24 mouse cellular contexts compared by ENCODE assay signal in the genomic region with DNA sequence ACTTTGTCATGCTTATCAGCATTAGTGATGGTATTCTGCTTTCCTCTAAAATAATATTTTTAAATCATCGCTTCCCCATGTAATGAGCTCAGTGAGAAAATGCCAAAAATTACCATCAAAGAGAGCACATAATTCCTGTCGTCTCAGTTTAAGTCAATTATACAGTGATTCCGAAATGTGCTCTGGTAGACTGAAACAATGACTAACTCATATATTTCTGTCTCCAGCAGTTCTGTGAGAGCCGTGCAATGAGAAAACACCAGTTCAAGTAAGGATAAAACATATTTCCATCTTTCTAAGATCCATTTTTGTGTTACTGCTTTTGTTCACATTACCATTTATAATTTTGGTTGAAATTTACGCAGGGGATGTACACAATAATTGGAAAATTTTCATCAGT.
A peak's percentile ranks its signal among the peaks of the same experiment; 100 is the strongest.
DNase-seq lines count a peak whose midpoint lies in the region; ATAC-seq and TF ChIP-seq lines count a peak whose summit lies in the region.
"Had no signal": no experiment of that assay in that cellular context is flagged by ENCODE, and none has a peak within 500 bp of the region (broad histone marks: within the 10 kb centered on the region; RNA-seq: fewer than 3 reads in every experiment).

No protein-coding gene starts in this region.

- H3K4me1 ChIP-seq in limb, embryonic 10.5 days: no peaks in the 10 kb centered on the region

- H3K4me3 ChIP-seq in left cerebral cortex, adult 2 months: no peak overlapping the region
- H3K4me3 ChIP-seq in limb, embryonic 10.5 days: no peak overlapping the region

- TF ChIP-seq CTCF in left cerebral cortex, adult 2 months (IDR thresholded peaks at IDR 0.05): no peak

- intact Hi-C loops in left cerebral cortex, adult 2 months (cut with DNase I): loop anchor here (10.0 kb wide), 1 partner anchor 207 kb away; no protein-coding TSS in a partner anchor

- peak; percentile 99 for ATAC-seq in frontal cortex, adult (ENCODE audit: low TSS enrichment)
- ATAC-seq in activated CD4-positive, CD25-positive, alpha-beta regulatory T cell, adult 4 months: no peak
- ATAC-seq: CD4-positive, CD25-positive, alpha-beta regulatory T cell, adult 4 months; Patski had no signal

- H3K27me3 ChIP-seq in limb, embryonic 10.5 days (ENCODE audit: low read depth, poor library complexity, severe bottlenecking): no peaks in the 10 kb centered on the region
- H3K27me3 ChIP-seq: CH12.LX, Patski had no signal

- H3K9me3 ChIP-seq in limb, embryonic 10.5 days (replicated peaks): no peaks in the 10 kb centered on the region
- H3K9me3 ChIP-seq: G1E had no signal

- 90% methylated on average over 5 of the region's 5 CpGs for WGBS in limb, embryonic 10.5 days

- no peak for DNase-seq in frontal cortex, postnatal 36 days (ENCODE audit: low spot score in 2 of 2)
- no peak for DNase-seq in left cerebral cortex, adult 2 months (ENCODE audit: extremely low spot score in 1 of 2, low spot score in 2 of 2)
- no peak for DNase-seq in left cerebral cortex, adult 9 months (ENCODE audit: low spot score in 2 of 2)
- DNase-seq in Muller cell, postnatal 12 days (ENCODE audit: inconsistent ontology term): peak; percentile 73
- DNase-seq in brain, adult 2 months (ENCODE audit: low read depth, low spot score): peak; percentile 65
- DNase-seq in limb, embryonic 10.5 days (ENCODE audit: low spot score): no peak
- DNase-seq: adrenal gland, adult 2 months; adrenal gland, adult 8-10 months; adrenal gland, postnatal 10 days; adrenal gland, postnatal 14 days; adrenal gland, postnatal 25 days; adrenal gland, postnatal 36 days; B cell, adult 2 months; cerebellum, adult 11 months; cerebellum, adult 11-12 months; cerebellum, adult 18-20 months; cerebellum, adult 2 months; cerebellum, adult 8-10 months had no signal

- no peaks in the 10 kb centered on the region for H3K36me3 ChIP-seq in limb, embryonic 10.5 days
- H3K36me3 ChIP-seq: G1E had no signal

- peak overlapping the region; percentile 49; the same call in 1 of the 2 replicates for H3K27ac ChIP-seq in left cerebral cortex, adult 2 months
- H3K27ac ChIP-seq in limb, embryonic 10.5 days: no peak overlapping the region

Comparison
In these comparisons a context has a peak if more than half of its experiments do, and no peak if none do; other contexts are left out.
1. DNase-seq: peak in Muller cell, postnatal 12 days (single experiment) and brain, adult 2 months (single experiment); none in frontal cortex, postnatal 36 days (0 of 2), left cerebral cortex, adult 2 months (0 of 2), left cerebral cortex, adult 9 months (0 of 2) and limb, embryonic 10.5 days (single experiment).